Mouse (Mus musculus) left cerebral cortex, postnatal 36 days (tissue): ENCODE measurements at regions not wholly inside any gene's neighbourhood (a gene's known extent, or its start where the extent isn't known, plus 50 kb on each side); places are given as distances from the start of the nearest gene placed in this dataset.

Experiments used
- DNase-seq, 2 experiments: peaks; one replicate each; pipeline ENCODE4 v3.0.0; 2021 to 2022; ENCODE audit warnings: low spot score in 2 of 2, mixed read lengths in 1 of 2
- intact Hi-C: fragments of 180-260 bp; cut with DNase I; formaldehyde crosslinking; loops from one replicate; pipeline ENCODE4 v1.15.1; 2025

DNA sequence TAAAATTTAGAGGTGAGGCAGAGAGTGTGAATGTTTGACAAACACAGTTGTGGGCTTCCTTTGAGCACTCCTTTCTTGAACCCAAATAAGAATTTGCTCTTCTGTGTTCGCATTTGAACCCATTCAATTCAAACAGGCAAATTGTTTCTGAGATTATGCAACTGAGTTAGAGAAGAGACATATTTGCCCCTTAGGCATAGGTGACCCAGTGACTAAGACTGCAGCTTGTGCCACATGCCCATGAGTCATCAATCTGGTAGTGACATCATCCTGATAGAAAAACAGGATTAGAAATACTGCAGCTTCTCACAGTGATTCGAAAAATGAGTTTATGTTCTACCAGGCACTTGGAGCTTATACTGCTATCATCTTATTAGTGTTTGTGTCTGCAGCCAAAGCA is 67.2 kb downstream of the Zfp622 start:
- intact Hi-C loops = no loop called here
- DNase-seq = no peak

DNA sequence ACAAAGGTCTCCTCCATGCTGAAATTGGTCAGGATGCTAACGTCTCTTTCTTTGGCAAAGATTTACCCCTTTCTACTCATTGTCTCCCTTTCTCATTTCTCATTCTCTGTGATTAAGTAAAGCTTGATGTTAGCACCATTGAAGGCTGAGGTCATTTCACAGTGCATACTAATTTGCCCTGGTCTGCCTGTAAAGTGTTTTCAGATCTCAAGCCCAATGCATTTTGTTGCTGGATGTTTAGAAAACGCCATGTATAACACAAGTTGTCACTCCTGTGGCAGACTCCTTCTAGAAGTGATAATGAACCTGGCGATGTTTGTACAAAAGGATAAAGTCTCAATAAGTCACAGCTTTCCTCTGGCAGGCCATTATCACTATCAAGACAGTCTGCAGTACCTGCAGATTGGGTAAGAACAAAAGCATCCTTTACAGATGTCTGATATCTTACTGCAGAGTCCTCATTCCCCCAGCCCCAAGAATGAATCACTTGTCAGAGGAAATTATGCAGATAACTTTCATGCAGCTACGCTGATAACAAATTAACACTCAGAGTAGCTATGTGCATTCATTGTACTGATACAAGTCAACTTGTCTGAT is 68.7 kb downstream of the Zfp622 start:
- DNase-seq = no peak
- intact Hi-C loops = no loop called here

DNA sequence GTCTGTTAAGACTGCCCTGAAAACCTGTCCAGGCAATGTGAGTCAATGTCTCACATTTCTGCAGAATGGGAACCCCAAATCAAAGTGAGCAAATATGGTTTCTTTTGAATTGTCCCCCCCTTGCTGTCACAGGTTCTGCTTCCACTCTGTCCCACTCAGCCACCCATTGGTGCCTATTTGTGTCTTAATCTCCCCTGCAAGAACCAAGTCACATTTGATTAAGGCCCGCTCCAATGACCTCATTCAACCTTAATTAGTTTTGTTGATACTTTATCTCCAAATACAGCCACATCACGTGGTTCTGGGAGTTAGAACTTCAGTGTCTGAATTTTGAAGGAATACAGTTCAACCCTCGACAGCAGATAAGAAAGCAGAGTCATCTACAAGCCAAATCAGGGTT is 73.9 kb downstream of the Zfp622 start:
- no peak for DNase-seq

DNA sequence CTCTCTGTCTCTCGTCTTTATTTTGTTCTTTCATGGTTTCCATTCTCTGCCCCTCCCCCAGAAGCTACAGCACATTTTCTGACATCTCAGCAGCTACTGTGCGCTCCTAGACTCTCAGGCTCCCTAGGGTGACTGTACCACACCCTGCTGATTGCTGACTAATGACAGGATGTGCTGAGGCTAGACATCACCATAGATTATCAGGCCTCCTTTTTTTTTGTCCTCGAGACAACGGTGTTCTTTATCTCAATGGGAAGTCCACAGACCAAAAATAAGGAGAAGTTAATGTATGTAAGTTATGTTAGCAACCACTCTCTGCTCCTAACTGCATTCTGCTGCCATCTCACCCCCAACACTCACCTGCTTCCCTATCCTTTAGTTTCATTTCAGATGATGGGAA is 116.0 kb downstream of the Zfp622 start:
- intact Hi-C loops = loop anchor here (10.0 kb wide), 1 partner anchor 165 kb away; no protein-coding TSS in a partner anchor
- DNase-seq = no peak

More for the DNA sequence above, 73.9 kb downstream of the Zfp622 start:
- intact Hi-C loops = no loop called here

DNA sequence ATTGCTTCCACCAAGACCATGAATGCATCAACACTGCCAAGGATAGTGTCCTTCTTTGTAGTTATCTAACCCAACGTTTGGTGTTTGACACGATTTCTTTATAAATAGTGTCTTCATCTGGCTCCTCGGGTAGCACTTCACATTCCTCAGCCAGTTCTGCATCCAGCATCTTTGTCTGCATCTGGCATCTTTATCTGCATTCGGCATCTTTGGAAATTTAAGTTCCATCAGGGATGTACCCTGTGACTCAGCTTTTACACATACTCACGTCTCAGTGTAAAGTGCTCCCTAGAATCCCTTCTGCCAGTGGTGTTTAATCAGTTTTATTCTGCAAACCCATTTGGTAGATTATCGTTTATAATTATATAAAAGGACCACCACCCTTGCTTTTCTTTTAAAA is 123.8 kb downstream of the Zfp622 start:
- no peak for DNase-seq
- intact Hi-C loops = loop anchor here (10.0 kb wide), 1 partner anchor 157 kb away; no protein-coding TSS in a partner anchor

DNA sequence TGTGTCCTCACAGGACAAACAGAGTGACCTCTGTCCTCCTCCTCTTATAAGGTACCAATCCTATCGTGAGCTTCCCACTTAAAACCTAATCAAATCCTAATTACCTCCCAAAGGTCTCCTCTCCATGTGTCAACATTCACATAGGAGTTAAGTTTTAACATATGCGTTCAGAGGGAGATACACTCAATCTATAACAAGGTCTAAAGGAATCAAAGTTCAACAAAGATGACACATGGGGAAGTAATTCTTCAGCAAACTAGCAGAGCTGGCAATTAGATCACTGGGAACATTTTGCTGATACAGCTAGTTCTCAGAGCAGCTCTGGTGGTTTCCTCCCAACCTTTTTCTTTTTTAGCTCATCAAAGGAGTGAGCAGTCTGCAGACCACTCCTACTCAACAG is 160.0 kb downstream of the Zfp622 start:
- intact Hi-C loops = no loop called here
- DNase-seq = no peak

DNA sequence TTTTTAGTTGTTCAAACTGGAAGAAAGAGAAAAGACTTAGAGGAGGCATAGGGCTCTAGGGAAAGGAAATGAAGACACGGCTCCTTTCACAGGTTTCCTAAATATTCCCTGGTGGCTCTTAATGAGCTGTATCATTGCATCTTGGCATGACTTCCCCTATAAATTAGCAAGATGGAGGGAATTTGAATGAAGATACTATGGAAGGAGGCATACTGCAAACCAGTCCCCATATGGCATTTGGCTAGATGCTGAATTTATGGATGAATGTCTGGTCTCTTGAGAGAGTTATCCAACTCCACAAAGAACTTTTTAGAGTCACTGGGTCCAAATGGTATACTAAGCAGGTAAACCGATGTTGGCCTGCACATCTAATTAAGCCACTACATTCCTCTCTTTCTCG is 150.3 kb upstream of the March11 start:
- intact Hi-C loops = no loop called here
- DNase-seq = no peak

DNA sequence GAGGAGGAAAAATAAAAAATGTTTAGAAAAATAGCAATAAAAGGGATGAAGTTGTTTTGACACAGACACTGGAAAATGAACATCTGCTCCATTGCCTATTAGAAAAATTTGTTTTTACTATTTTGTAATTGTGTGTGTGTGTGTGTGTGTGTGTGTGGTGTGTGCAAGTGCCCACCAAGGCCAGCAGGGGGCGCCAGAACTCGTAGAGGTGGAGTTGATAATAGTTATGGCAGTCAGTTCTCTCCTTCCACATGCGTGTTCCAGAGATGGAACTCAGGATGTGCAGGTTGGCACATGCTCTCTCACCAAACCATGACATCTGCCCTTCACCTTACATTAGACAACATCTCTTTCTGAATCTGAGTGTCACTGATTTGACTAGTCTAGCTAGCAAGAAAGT is 123.9 kb upstream of the March11 start:
- no peak for DNase-seq
- intact Hi-C loops = no loop called here

DNA sequence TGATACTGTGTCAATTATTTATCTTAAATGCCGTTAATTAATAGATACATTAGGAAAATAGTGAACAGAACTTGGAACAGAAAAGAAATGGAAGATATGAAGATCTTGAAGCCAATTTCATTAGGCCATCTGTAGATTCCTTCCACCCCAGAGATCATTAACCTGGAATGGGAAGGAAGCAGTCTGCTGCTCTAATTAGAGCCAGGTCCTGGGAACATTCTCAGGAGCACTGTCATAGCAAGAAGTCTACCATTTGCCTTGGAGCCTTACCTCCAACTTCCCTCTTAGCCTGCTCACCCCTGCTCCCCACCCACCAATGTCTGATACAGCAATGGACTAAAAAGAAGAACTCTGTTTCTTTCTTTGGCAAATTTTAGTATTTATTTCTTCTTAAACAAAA is 113.3 kb upstream of the March11 start:
- intact Hi-C loops = no loop called here
- no peak for DNase-seq

DNA sequence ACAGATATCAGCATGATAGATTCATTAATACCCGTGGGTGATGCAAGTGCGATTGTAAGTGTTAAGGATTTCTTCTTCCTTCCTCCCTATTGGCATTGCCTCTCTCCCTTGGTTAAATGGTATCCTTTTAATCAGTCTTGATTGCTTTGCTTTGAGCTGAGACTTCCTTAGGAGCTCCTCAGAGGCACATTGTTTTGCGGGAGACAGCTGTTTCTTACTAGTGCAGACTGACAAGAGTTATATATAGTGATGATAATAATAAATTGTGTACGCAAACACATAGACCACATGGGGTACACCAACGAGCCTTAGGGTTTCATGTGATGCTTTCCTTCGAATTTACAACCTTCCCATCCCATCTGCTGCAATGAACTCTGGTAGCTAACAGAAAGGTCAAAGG is 102.0 kb upstream of the March11 start:
- no peak for DNase-seq
- intact Hi-C loops = no loop called here

DNA sequence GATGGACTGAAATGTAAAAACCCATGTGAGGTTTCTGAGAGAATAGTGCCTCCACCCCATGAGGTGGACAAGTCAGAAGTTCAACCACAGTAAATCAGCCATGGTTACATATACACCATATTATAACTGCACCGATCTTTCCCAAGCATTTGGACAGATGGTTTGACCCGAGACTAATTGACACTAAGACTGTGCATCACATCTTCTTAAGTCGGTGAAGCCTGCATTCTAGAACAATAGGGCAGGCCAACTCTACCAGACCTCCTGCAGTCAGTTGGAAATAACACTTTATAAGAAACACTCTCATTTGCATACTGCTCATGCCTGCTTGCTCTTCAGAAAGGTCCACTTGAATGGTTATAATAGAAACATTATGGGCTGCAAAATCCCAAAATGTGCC is 88.0 kb upstream of the March11 start:
- no peak for DNase-seq
- intact Hi-C loops = no loop called here

DNA sequence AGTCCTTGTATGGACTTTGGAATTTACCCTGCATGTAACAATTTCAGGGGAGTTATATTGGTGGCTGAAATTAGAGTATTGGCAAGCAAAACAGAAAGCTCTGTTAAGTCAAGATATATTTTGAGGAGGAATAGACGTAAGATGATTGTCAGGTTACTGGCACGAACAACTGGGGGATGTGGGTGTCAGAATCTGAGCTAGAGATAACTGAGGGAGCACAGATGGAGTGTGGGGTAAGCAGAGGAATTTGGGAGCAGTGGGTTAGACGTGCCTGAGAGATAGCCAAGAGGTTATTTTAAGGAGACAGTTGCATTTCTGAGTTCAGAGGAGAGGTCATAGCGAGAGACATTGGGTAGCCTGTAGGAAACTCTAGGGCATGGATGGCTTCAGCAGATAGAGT is 80.2 kb upstream of the March11 start:
- DNase-seq = no peak
- intact Hi-C loops = no loop called here
